In the genomic region with DNA sequence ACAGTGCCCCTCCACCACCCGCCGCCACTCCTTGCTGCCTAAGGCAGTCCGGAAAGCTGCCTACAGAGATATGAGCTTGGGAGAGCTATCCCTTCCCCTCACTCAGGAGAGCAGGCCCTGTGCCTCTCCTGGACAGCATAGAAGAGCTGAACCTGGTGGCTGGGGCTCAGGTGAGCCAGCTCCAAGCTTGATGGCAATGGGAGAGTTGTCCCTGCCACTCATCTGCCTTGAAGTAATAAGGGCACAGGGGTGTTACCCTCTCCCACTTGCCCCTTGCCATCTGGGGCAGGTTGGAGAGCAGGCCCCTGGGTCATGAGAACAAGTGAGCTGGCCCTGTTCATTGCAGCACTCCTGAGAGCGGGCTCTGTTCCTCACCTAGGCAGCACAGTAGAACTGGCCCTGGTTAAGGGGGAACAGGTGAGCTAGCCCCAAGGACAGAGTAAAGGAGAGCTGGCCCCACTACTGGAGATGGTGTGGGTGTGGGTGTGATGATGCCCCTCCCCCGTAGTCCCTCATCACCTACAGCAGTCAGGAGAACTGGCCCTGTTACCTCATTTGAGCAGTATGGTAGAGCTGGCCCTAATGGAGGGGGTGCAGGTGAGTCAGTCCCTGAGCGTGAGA, we compare ENCODE assay signal across 13 mouse cellular contexts. TPM values are rescaled to one million over a fixed set of nuclear protein-coding genes. Genes with fewer than 3 reads are reported as not detected.
DNase-seq lines count a peak whose midpoint lies in the region; ATAC-seq lines count a peak whose summit lies in the region.
"Had no signal": no experiment of that assay in that cellular context is flagged by ENCODE, and none has a peak within 500 bp of the region (broad histone marks: within the 10 kb centered on the region; RNA-seq: fewer than 3 reads in every experiment).

No protein-coding gene starts in this region.

- H3K36me3 ChIP-seq in forebrain, embryonic 14.5 days (ENCODE audit: control insufficient read depth, insufficient read depth, low read length) = no peaks in the 10 kb centered on the region
- H3K36me3 ChIP-seq in forebrain, embryonic 11.5 days (ENCODE audit: control insufficient read depth, insufficient read depth, low read length) = no peaks in the 10 kb centered on the region
- H3K36me3 ChIP-seq in intestine, embryonic 14.5 days (ENCODE audit: control insufficient read depth, insufficient read depth, low read length) = peaks cover 5% of the 10 kb centered on the region; the same call in 1 of the 2 replicates
- H3K36me3 ChIP-seq in intestine, embryonic 15.5 days = no peaks in the 10 kb centered on the region
- no peaks in the 10 kb centered on the region for H3K36me3 ChIP-seq in midbrain, embryonic 12.5 days
- no peaks in the 10 kb centered on the region for H3K36me3 ChIP-seq in midbrain, embryonic 15.5 days (replicated peaks)
- no peaks in the 10 kb centered on the region for H3K36me3 ChIP-seq in midbrain, embryonic 14.5 days (ENCODE audit: control insufficient read depth, insufficient read depth, low read length)

- ATAC-seq in forebrain, embryonic 14.5 days = peak; percentile 2; the same call in 1 of the 2 replicates
- no peak for ATAC-seq in forebrain, embryonic 11.5 days (replicated peaks; ENCODE audit: low FRiP score)
- ATAC-seq in intestine, embryonic 14.5 days (replicated peaks; ENCODE audit: low FRiP score, low TSS enrichment, low read depth) = no peak; the same call in 1 of the 2 replicates
- no peak for ATAC-seq in intestine, embryonic 15.5 days
- peak; percentile 41; the same call in 1 of the 2 replicates for ATAC-seq in midbrain, embryonic 12.5 days (ENCODE audit: low FRiP score, low read depth)
- no peak; the same call in 1 of the 2 replicates for ATAC-seq in midbrain, embryonic 15.5 days (replicated peaks)
- peak; percentile 24; the same call in 1 of the 2 replicates for ATAC-seq in midbrain, embryonic 14.5 days (ENCODE audit: low FRiP score, low TSS enrichment)
- ATAC-seq: Patski had no signal

- no peaks in the 10 kb centered on the region for H3K4me1 ChIP-seq in forebrain, embryonic 14.5 days (ENCODE audit: control insufficient read depth, insufficient read depth, low read length)
- H3K4me1 ChIP-seq in forebrain, embryonic 11.5 days (replicated peaks; ENCODE audit: control insufficient read depth, insufficient read depth, low read length) = no peaks in the 10 kb centered on the region
- H3K4me1 ChIP-seq in intestine, embryonic 14.5 days (replicated peaks; ENCODE audit: control insufficient read depth, insufficient read depth, low read length) = peaks cover 2% of the 10 kb centered on the region; the same call in 1 of the 2 replicates
- no peaks in the 10 kb centered on the region for H3K4me1 ChIP-seq in intestine, embryonic 15.5 days (replicated peaks)
- H3K4me1 ChIP-seq in midbrain, embryonic 12.5 days = no peaks in the 10 kb centered on the region
- no peaks in the 10 kb centered on the region for H3K4me1 ChIP-seq in midbrain, embryonic 15.5 days
- H3K4me1 ChIP-seq in midbrain, embryonic 14.5 days (ENCODE audit: control insufficient read depth, insufficient read depth, low read length) = 0 out of 2 replicates have a peak, but pooled peaks cover 4% of the 10 kb centered on the region

- H3K27me3 ChIP-seq in forebrain, embryonic 14.5 days (replicated peaks; ENCODE audit: control insufficient read depth, insufficient read depth, low read length) = no peaks in the 10 kb centered on the region
- no peaks in the 10 kb centered on the region for H3K27me3 ChIP-seq in forebrain, embryonic 11.5 days (ENCODE audit: control insufficient read depth, insufficient read depth, low read length)
- no peaks in the 10 kb centered on the region for H3K27me3 ChIP-seq in intestine, embryonic 14.5 days (replicated peaks; ENCODE audit: control insufficient read depth, insufficient read depth, low read length)
- H3K27me3 ChIP-seq in intestine, embryonic 15.5 days (replicated peaks) = no peaks in the 10 kb centered on the region
- H3K27me3 ChIP-seq in midbrain, embryonic 12.5 days = no peaks in the 10 kb centered on the region
- H3K27me3 ChIP-seq in midbrain, embryonic 15.5 days (replicated peaks) = no peaks in the 10 kb centered on the region
- H3K27me3 ChIP-seq in midbrain, embryonic 14.5 days (ENCODE audit: control insufficient read depth, insufficient read depth, low read length) = no peaks in the 10 kb centered on the region

- no peak overlapping the region for H3K4me3 ChIP-seq in forebrain, embryonic 14.5 days (ENCODE audit: low read depth, low read length)
- no peak overlapping the region for H3K4me3 ChIP-seq in forebrain, embryonic 11.5 days (ENCODE audit: low read depth, low read length)
- no peak overlapping the region for H3K4me3 ChIP-seq in intestine, embryonic 14.5 days (ENCODE audit: low read depth, low read length)
- no peak overlapping the region for H3K4me3 ChIP-seq in intestine, embryonic 15.5 days (replicated peaks)
- H3K4me3 ChIP-seq in midbrain, embryonic 12.5 days = no peak overlapping the region
- no peak overlapping the region for H3K4me3 ChIP-seq in midbrain, embryonic 15.5 days
- H3K4me3 ChIP-seq in midbrain, embryonic 14.5 days (replicated peaks; ENCODE audit: low read depth, low read length) = no peak overlapping the region
- H3K4me3 ChIP-seq: erythroblast, embryonic 14.5 days had no signal

- no peaks in the 10 kb centered on the region for H3K9me3 ChIP-seq in forebrain, embryonic 14.5 days (replicated peaks; ENCODE audit: control insufficient read depth, low read length)
- H3K9me3 ChIP-seq in forebrain, embryonic 11.5 days (ENCODE audit: control insufficient read depth, low read length) = no peaks in the 10 kb centered on the region
- no peaks in the 10 kb centered on the region for H3K9me3 ChIP-seq in intestine, embryonic 14.5 days (ENCODE audit: control insufficient read depth, low read length)
- H3K9me3 ChIP-seq in intestine, embryonic 15.5 days = no peaks in the 10 kb centered on the region
- no peaks in the 10 kb centered on the region for H3K9me3 ChIP-seq in midbrain, embryonic 12.5 days
- no peaks in the 10 kb centered on the region for H3K9me3 ChIP-seq in midbrain, embryonic 15.5 days
- H3K9me3 ChIP-seq in midbrain, embryonic 14.5 days (ENCODE audit: control insufficient read depth, low read length) = no peaks in the 10 kb centered on the region

- DNase-seq in forebrain, embryonic 14.5 days (ENCODE audit: low spot score) = no peak
- no peak for DNase-seq in forebrain, embryonic 11.5 days (ENCODE audit: low spot score)
- peak; percentile 34 for DNase-seq in intestine, embryonic 14.5 days (ENCODE audit: low spot score)
- no peak for DNase-seq in midbrain, embryonic 14.5 days
- no peak for DNase-seq in cerebellum, postnatal 25 days
- DNase-seq: cerebellum, adult 11-12 months; heart, postnatal 36 days; lung, embryonic 14.5 days had no signal

- H3K9ac ChIP-seq in forebrain, embryonic 14.5 days (ENCODE audit: low read length) = no peak overlapping the region
- H3K9ac ChIP-seq in forebrain, embryonic 11.5 days (ENCODE audit: low read length) = no peak overlapping the region
- H3K9ac ChIP-seq in intestine, embryonic 14.5 days (ENCODE audit: low read length) = no peak overlapping the region
- no peak overlapping the region for H3K9ac ChIP-seq in intestine, embryonic 15.5 days
- H3K9ac ChIP-seq in midbrain, embryonic 12.5 days (replicated peaks) = no peak overlapping the region
- H3K9ac ChIP-seq in midbrain, embryonic 15.5 days = no peak overlapping the region
- no peak overlapping the region for H3K9ac ChIP-seq in midbrain, embryonic 14.5 days (replicated peaks; ENCODE audit: low read length)
- H3K9ac ChIP-seq: lung, embryonic 14.5 days had no signal

- 92% methylated on average over 6 of the region's 6 CpGs for WGBS in forebrain, embryonic 14.5 days
- WGBS in forebrain, embryonic 11.5 days = 90% methylated on average over 6 of the region's 6 CpGs
- WGBS in intestine, embryonic 14.5 days = 89% methylated on average over 6 of the region's 6 CpGs
- WGBS in intestine, embryonic 15.5 days = 94% methylated on average over 6 of the region's 6 CpGs
- WGBS in midbrain, embryonic 12.5 days = 93% methylated on average over 6 of the region's 6 CpGs
- 98% methylated on average over 6 of the region's 6 CpGs for WGBS in midbrain, embryonic 15.5 days
- WGBS in midbrain, embryonic 14.5 days = 92% methylated on average over 6 of the region's 6 CpGs

- no peak overlapping the region for H3K27ac ChIP-seq in forebrain, embryonic 14.5 days (ENCODE audit: low read depth, low read length)
- H3K27ac ChIP-seq in forebrain, embryonic 11.5 days (ENCODE audit: low read depth, low read length) = no peak overlapping the region
- no peak overlapping the region for H3K27ac ChIP-seq in intestine, embryonic 14.5 days (ENCODE audit: low read depth)
- H3K27ac ChIP-seq in intestine, embryonic 15.5 days = no peak overlapping the region
- H3K27ac ChIP-seq in midbrain, embryonic 12.5 days (replicated peaks) = no peak overlapping the region
- H3K27ac ChIP-seq in midbrain, embryonic 15.5 days = no peak overlapping the region
- no peak overlapping the region for H3K27ac ChIP-seq in midbrain, embryonic 14.5 days (replicated peaks; ENCODE audit: low read depth, low read length)

- H3K4me2 ChIP-seq in forebrain, embryonic 14.5 days (ENCODE audit: low read length) = no peak overlapping the region
- no peak overlapping the region for H3K4me2 ChIP-seq in forebrain, embryonic 11.5 days (ENCODE audit: low read depth, low read length, severe bottlenecking)
- H3K4me2 ChIP-seq in intestine, embryonic 14.5 days (ENCODE audit: low read length) = no peak overlapping the region
- H3K4me2 ChIP-seq in intestine, embryonic 15.5 days (replicated peaks) = no peak overlapping the region
- no peak overlapping the region for H3K4me2 ChIP-seq in midbrain, embryonic 12.5 days (replicated peaks)
- H3K4me2 ChIP-seq in midbrain, embryonic 15.5 days = no peak overlapping the region
- H3K4me2 ChIP-seq in midbrain, embryonic 14.5 days (ENCODE audit: low read length) = no peak overlapping the region
- H3K4me2 ChIP-seq: lung, embryonic 14.5 days had no signal

RNA-seq across cellular contexts. Expression of a gene that starts 28.7 kb away (rescaled TPM):
- 4.3 and 5.2 TPM in 2 replicates for polyA plus RNA-seq in forebrain, embryonic 14.5 days (2014; fragmentation: Nextera tagmentation; extraction: Ambion mirVana)
- polyA plus RNA-seq in forebrain, embryonic 11.5 days (2014; fragmentation: Nextera tagmentation; extraction: Ambion mirVana) = 15.3 and 17.2 TPM in 2 replicates
- polyA plus RNA-seq in intestine, embryonic 14.5 days (2014; fragmentation: Nextera tagmentation; extraction: Ambion mirVana) = 35.5 and 38.5 TPM in 2 replicates
- polyA plus RNA-seq in intestine, embryonic 15.5 days (2015; fragmentation: Nextera tagmentation; extraction: Ambion mirVana) = 19.5 and 20.7 TPM in 2 replicates
- polyA plus RNA-seq in midbrain, embryonic 12.5 days (2016; fragmentation: Nextera tagmentation; extraction: Ambion mirVana) = 8.7 and 10.8 TPM in 2 replicates
- polyA plus RNA-seq in midbrain, embryonic 15.5 days (2015; fragmentation: Nextera tagmentation; extraction: Ambion mirVana) = 3.3 and 3.4 TPM in 2 replicates
- 0.46 and 4.9 TPM in 2 replicates for polyA plus RNA-seq in midbrain, embryonic 14.5 days (2014; fragmentation: Nextera tagmentation; extraction: Ambion mirVana)

Comparison
In these comparisons a context has a peak if more than half of its experiments do, and no peak if none do; other contexts are left out.
1. ATAC-seq: peak in forebrain, embryonic 14.5 days (single experiment), midbrain, embryonic 12.5 days (single experiment) and midbrain, embryonic 14.5 days (single experiment); none in forebrain, embryonic 11.5 days (single experiment), intestine, embryonic 14.5 days (single experiment), intestine, embryonic 15.5 days (single experiment) and midbrain, embryonic 15.5 days (single experiment).